Mouse (Mus musculus) 3134 (cell line): ENCODE measurements around the gene Mmaa.

Experiments used
- DNase-seq: peaks from one replicate; pipeline ENCODE4 v3.0.0-alpha.2; 2011; ENCODE audit warnings: low spot score; ENCODE audit not compliant: insufficient read length; ENCODE audit errors: extremely low read depth

The Mmaa gene

GRCm38 (mm10) chr8:79294610-79295275, at the start of gene Mmaa:
Mmaa (minus strand) TSS chr8:79294937.
- DNase-seq: peak; percentile 98

DNA sequence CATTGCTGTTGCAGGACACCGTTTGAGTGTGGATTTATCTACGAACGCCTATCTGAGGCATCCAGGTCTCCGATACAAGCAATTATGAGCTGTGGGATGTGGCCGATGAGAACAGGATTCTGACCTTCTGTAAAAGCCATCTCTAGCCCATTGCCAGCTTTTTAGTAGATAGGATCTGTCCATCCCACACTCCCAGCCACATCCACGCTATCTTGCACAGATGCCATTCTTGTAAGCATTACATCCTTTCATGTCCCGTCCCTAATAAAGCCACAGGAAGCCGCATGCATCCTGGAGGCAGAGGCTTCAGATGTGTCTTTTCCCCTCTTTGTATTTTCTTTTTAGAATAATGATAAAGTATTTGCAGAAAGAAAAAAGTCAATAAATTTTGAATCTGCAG, 46.5 kb upstream of the Mmaa start:
- DNase-seq: no peak

GRCm38 (mm10) chr8:79339555-79339954, 44.8 kb upstream of the Mmaa start:
- no peak for DNase-seq

GRCm38 (mm10) chr8:79338619-79339018, 43.9 kb upstream of the Mmaa start:
- DNase-seq: no peak

- no peak for DNase-seq
Observed at GRCm38 (mm10) chr8:79332109-79332900, 37.6 kb upstream of the Mmaa start.

DNA sequence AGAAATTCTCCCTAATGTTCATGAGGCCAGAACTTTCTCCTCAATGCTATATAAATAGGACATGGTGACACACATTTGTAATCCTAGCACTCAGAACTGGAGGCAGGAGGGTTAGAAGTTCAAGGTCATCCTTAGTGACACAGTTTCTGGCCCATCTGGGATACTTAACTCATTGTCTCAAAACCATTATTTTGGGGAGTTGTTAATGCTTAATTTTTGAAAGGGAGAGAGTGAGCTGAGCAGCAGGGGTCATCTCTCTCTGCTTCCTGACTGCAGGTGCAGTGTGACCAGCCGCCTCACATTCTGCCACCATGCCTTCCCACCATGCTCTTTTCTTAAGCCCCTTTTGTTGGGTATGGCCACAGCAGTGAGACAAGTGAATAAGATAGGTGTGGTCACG, 36.8 kb upstream of the Mmaa start:
- DNase-seq: no peak

DNA sequence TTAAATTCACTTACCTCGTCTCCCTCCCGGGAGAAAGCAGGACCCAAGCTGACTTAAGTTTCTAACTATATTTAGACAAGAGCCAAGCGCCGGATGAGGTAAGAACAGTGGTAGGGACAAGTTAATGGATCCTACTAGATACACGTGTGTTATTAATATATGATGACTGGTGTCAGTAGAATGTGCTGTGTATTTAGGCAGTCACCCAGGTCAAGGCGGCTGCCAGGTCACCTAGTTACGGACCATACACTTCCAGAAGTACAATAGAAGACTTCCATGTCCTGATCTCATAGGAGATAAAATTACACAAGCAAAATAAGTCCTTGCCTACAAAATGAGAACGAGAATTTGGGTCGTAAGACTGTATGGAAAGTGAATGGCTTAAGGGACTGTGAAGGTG, 36.3 kb upstream of the Mmaa start:
- no peak for DNase-seq

GRCm38 (mm10) chr8:79329735-79330134, 35.0 kb upstream of the Mmaa start:
- DNase-seq: no peak

- DNase-seq: no peak
Observed at GRCm38 (mm10) chr8:79329182-79329581, 34.4 kb upstream of the Mmaa start.

GRCm38 (mm10) chr8:79325510-79325909, 30.8 kb upstream of the Mmaa start:
- no peak for DNase-seq

- DNase-seq: no peak
Observed at GRCm38 (mm10) chr8:79324928-79325327, 30.2 kb upstream of the Mmaa start.

- DNase-seq: no peak
Observed at GRCm38 (mm10) chr8:79324036-79324435, 29.3 kb upstream of the Mmaa start.

DNA sequence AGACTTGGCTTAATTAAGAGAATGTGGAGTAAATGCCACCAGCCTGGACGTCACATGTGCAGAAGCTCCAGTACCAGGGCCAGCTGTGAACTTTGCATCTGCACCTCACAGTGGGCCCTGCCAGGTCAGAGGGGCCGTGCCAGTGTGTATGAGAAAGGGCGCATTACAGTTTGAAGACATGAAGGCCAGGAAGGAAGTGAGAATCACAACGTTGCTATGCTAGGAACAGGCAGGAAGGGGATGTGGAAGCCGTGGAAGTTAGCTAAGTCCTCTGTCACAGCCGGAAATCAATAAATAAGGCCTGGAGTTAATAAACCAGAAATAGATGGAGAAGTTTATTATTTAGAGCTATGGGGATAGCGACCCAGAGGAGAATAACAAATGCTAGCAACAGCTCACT, 28.4 kb upstream of the Mmaa start:
- no peak for DNase-seq

DNA sequence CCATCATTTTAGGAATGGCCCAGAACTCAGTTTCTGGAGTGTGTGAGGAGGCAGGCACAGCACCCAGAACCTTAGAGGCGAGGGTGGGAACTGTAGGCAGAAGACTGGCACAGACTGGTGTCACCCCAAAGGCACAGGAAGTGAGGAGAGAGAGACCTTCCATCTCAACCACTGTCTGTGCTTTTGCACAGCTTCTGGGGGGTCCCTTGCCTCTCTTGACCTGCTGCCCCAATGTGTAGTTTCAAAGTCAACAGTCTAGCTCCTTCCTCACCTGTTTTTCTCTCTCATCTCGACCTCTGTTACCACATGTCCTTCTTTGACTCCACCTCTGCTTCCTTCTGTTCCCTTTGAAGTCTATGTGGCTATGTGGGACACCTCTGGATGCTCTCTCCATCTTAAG, 16.1 kb upstream of the Mmaa start:
- no peak for DNase-seq

GRCm38 (mm10) chr8:79305941-79306340, 11.2 kb upstream of the Mmaa start:
- DNase-seq: no peak

- DNase-seq: no peak
Observed at GRCm38 (mm10) chr8:79301548-79301947, 6.8 kb upstream of the Mmaa start.

DNA sequence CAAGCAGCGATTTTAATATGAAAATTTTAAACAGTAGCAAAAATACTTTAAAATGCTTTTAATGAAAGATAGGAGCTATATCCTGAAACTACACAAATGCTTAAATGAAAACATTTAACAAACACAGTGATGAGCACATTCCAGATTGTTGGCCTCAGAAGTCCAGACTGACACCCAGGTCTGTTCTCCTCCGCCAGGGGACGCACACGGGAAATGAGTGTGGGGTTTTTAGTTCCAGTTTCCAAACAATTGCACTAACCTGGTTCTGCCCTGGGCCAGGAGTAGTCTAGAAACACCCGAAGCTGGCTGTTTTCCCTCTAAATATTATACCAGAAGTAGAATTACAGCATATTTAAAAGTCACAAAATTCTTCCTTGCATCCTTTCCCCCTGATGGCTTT, 5.0 kb upstream of the Mmaa start:
- DNase-seq: no peak

- peak; percentile 38 for DNase-seq
Observed at GRCm38 (mm10) chr8:79297763-79298162, 3.0 kb upstream of the Mmaa start.

DNA sequence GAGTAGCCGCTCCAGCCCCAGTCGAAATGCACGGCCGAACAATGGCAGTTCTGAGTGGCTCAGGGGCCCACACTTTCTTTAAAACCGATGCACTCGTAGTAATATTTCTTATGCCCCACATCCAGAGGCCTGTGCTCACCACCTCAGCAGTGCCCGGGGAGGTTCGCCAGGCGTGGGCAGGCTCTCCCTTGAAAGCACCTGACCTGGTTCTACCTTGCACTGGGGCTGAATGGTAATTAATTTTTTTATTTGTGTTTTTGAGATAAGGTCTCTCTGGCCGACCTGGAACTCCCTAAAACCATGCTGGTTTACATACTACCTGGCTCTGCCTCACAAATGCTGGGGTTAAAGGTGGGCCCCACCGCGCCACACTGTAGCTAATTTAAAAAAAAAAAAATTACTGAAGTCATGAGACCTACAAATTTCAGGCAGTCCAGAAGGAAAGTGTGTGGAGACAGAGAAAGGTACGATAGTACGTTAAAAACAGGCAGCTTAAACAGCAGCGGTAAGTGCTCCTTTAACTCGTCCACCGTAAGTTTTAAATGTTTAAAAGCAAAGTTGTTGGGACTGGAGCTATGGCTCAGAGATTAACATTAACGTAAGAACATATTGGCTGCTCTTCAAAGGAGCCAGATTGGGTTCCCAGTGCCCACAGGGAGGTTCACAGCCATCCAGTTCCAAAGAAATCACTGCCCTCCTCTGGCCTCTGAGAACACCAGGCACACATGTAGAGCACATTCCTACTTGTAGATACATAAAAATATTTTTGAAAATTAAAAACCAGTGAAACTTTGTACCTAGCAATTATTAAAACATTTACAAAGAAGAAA, 754 bp upstream of the Mmaa start:
- DNase-seq: no peak

DNA sequence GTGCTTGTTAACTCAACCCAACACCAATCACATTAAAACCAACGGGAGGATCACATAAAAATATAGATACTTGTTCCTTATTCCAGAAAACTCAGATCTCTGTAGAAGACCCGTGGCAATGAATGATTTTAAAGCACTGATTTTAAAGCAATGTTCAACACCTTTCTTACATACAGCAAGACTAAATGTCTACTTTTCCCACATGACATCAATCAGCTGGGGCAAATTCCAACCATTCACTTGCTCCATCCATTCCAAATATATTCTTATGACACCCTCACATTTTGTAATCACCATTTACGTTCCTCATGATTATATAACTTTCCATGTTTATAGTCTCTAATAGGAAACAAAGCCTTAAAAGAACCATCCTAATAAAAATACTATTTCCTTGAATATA, 896 bp downstream of the Mmaa start:
- DNase-seq: no peak

- DNase-seq: no peak
Observed at GRCm38 (mm10) chr8:79292712-79293264, 1.9 kb downstream of the Mmaa start.
